Mouse (Mus musculus) forebrain, embryonic 10.5 days (tissue): ENCODE data around the gene Abl2. TPM values are rescaled to one million over a fixed set of nuclear protein-coding genes. Genes with fewer than 3 reads are reported as not detected.

Experiments used
- DNase-seq: peaks from one replicate; pipeline ENCODE4 v3.0.0-alpha.2; 2017; ENCODE audit warnings: low spot score; ENCODE audit errors: extremely low spot score
- H3K27ac ChIP-seq: fragments of 300-500 bp; sonication (generic); 2 replicates; pipeline ENCODE4 v1.5.1; 2016; ENCODE audit warnings: mild to moderate bottlenecking
- H3K27me3 ChIP-seq: fragments of 300-500 bp; sonication (generic); 2 replicates; pipeline ENCODE4 v1.6.1; 2016; ENCODE audit warnings: mild to moderate bottlenecking; ENCODE audit not compliant: poor library complexity, severe bottlenecking
- H3K36me3 ChIP-seq: fragments of 300-500 bp; sonication (generic); replicated peaks from 2 replicates; pipeline ENCODE4 v1.6.1; 2016; ENCODE audit warnings: mild to moderate bottlenecking, moderate library complexity
- H3K4me1 ChIP-seq: fragments of 300-500 bp; sonication (generic); 2 replicates; pipeline ENCODE4 v1.6.1; 2016
- H3K4me3 ChIP-seq: fragments of 300-500 bp; sonication (generic); 2 replicates; pipeline ENCODE4 v1.5.1; 2016; ENCODE audit warnings: mild to moderate bottlenecking, moderate library complexity
- H3K9me3 ChIP-seq: fragments of 300-500 bp; sonication (generic); 2 replicates; pipeline ENCODE4 v1.6.1; 2016; ENCODE audit warnings: mild to moderate bottlenecking, moderate library complexity
- WGBS: fragments of 180-500 bp; shearing (Covaris S2); methylation state at CpG from one replicate; pipeline ENCODE4 v1.1.7; 2016; 5-methylcytosine and 5-hydroxymethylcytosine counted together
- polyA plus RNA-seq: library from polyadenylated mRNA; unstranded; fragments of >200 nt; fragmentation: Nextera tagmentation; extraction: Ambion mirVana; gene quantifications from 2 replicates; pipeline ENCODE4 v1.2.1, GENCODE M21; 2016

Gene Abl2
- polyA plus RNA-seq, 1 experiment from 2014 or later = 5.0 TPM

GRCm38 (mm10) chr1:156558950-156559640 is 509 bp downstream of the Abl2 start:
- peak overlapping the region; percentile 100 for H3K27ac ChIP-seq
- DNase-seq = peak; percentile 64
- WGBS = under 1% methylated on average over 62 of the region's 66 CpGs
- H3K4me3 ChIP-seq = peak overlapping the region; percentile 98
- H3K27me3 ChIP-seq = no peaks in the 10 kb centered on the region; the same call in 1 of the 2 replicates
- peaks cover 20% of the 10 kb centered on the region for H3K4me1 ChIP-seq
- peaks cover 3% of the 10 kb centered on the region; the same call in 1 of the 2 replicates for H3K36me3 ChIP-seq
- H3K9me3 ChIP-seq = no peaks in the 10 kb centered on the region

- DNase-seq = no peak
- WGBS = 27% methylated on average over 8 of the region's 8 CpGs
Observed at GRCm38 (mm10) chr1:156559641-156560020, 1.0 kb downstream of the Abl2 start.

DNA sequence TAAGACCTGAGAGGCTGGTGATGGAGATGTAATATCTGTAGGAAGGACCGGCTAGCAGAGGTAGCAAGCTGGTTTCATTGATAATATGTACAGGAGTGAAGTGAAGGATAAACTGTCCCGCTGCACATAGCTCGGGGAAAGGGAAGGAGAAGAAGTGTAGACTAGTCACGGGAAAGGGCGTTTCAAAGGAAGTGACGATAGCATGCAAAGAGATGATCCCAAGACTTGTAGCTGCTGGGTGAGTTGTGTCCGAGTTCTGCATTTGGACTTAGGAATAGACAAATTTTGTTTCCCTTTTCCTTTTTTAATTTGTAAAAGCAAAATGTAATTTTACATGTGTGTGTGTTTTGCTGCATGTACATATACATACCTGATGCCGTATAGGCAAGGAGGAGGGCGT is 1.9 kb downstream of the Abl2 start:
- Histone ChIP-seq H3K4me1 (peaks cover 20% of the 10 kb centered on the region), H3K27ac (no peak overlapping the region), H3K36me3 (peaks cover 11% of the 10 kb centered on the region), H3K9me3 (no peaks in the 10 kb centered on the region), H3K27me3 (no peaks in the 10 kb centered on the region; the same call in 1 of the 2 replicates), H3K4me3 (peak overlapping the region; percentile 98)
- no peak for DNase-seq
- 94% methylated on average over 9 of the region's 9 CpGs for WGBS

More at GRCm38 (mm10) chr1:156559641-156560020, 1.0 kb downstream of the Abl2 start:
- Histone ChIP-seq H3K27ac (peak overlapping the region; percentile 100), H3K4me3 (peak overlapping the region; percentile 98), H3K36me3 (peaks cover 3% of the 10 kb centered on the region; the same call in 1 of the 2 replicates), H3K9me3 (no peaks in the 10 kb centered on the region), H3K27me3 (no peaks in the 10 kb centered on the region; the same call in 1 of the 2 replicates), H3K4me1 (peaks cover 20% of the 10 kb centered on the region)

DNA sequence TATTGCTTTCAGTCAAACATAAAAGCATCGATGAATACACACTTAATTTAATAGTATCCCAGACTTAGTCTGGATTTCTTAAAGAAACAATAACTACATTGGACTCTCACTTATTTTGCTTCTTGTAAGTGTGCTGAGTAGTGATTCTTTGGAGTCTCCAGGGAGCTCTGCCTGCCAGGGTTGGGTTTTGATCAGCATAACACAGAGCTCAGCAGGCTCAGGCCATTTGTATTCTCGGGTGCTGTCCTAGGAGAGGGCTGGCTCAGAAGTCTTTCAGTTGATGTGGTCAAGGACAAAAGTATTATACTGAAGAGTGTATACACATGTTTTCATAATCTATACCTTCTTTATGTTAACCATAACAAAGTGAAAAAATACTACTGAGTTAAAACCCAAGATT is 6.7 kb downstream of the Abl2 start:
- Histone ChIP-seq H3K4me1 (peaks cover 4% of the 10 kb centered on the region), H3K9me3 (no peaks in the 10 kb centered on the region), H3K36me3 (peaks cover 17% of the 10 kb centered on the region), H3K4me3 (no peak overlapping the region), H3K27me3 (no peaks in the 10 kb centered on the region), H3K27ac (no peak overlapping the region)
- no peak for DNase-seq
- WGBS = 82% methylated on average over 2 of the region's 2 CpGs

GRCm38 (mm10) chr1:156566132-156566531 is 7.5 kb downstream of the Abl2 start:
- H3K36me3 ChIP-seq = peaks cover 17% of the 10 kb centered on the region
- no peaks in the 10 kb centered on the region for H3K9me3 ChIP-seq
- H3K4me3 ChIP-seq = no peak overlapping the region
- H3K4me1 ChIP-seq = no peaks in the 10 kb centered on the region
- no peaks in the 10 kb centered on the region for H3K27me3 ChIP-seq
- H3K27ac ChIP-seq = no peak overlapping the region
- 96% methylated on average over 3 of the region's 3 CpGs for WGBS
- no peak for DNase-seq

GRCm38 (mm10) chr1:156569615-156570014 is 11.0 kb downstream of the Abl2 start:
- WGBS = 88% methylated on average over 4 of the region's 4 CpGs
- Histone ChIP-seq H3K36me3 (peaks cover 15% of the 10 kb centered on the region), H3K4me1 (no peaks in the 10 kb centered on the region), H3K27me3 (no peaks in the 10 kb centered on the region), H3K9me3 (no peaks in the 10 kb centered on the region), H3K4me3 (no peak overlapping the region), H3K27ac (no peak overlapping the region)
- DNase-seq = no peak

DNA sequence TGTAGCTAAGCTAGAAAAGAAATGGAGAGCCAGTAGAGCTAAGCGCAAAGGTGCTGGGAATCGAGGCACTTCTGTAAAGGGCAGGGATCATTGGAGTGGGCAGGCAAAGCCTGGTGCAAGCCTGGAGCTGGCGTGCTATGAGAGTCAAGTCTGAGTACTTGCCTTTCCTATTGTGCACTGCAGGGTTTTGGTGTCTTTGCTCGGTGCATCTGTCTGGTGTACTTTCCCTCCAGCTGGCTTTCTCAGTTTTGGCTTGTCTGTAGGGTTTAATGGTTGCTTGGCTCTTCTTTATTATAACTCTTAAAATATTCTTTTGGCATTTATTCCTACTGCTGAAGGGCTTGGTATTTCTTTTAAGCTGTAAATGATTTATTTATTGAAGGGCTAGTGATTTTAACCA is 14.4 kb downstream of the Abl2 start:
- H3K4me1 ChIP-seq = no peaks in the 10 kb centered on the region
- H3K27me3 ChIP-seq = no peaks in the 10 kb centered on the region
- H3K9me3 ChIP-seq = no peaks in the 10 kb centered on the region
- no peaks in the 10 kb centered on the region for H3K36me3 ChIP-seq
- no peak overlapping the region for H3K4me3 ChIP-seq
- no peak overlapping the region for H3K27ac ChIP-seq
- WGBS = 89% methylated on average over 4 of the region's 4 CpGs
- no peak for DNase-seq

DNA sequence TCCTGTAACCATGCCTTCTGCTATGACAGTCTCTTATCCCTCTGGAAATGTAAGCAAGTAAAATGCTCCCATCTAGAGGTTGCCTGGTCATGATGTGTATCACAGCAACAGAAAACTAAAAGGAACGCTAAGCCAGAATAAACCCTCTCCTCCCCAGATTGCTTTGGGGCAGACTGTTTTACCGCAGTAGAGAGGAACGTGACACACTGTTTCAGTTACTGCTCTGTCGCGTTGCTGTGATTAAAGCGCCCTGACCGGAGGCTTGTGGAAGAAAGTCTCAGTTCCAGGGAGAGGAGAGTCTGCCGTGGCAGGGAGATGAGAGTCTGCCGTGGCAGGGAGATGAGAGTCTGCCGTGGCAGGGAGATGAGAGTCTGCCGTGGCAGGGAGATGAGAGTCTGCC is 22.6 kb downstream of the Abl2 start:
- Histone ChIP-seq H3K4me3 (no peak overlapping the region), H3K27ac (no peak overlapping the region), H3K9me3 (no peaks in the 10 kb centered on the region), H3K36me3 (no peaks in the 10 kb centered on the region), H3K4me1 (no peaks in the 10 kb centered on the region; the same call in 1 of the 2 replicates), H3K27me3 (no peaks in the 10 kb centered on the region)
- 86% methylated on average over 11 of the region's 11 CpGs for WGBS
- DNase-seq = no peak

GRCm38 (mm10) chr1:156584175-156584574 is 25.6 kb downstream of the Abl2 start:
- Histone ChIP-seq H3K9me3 (peaks cover 6% of the 10 kb centered on the region; the same call in 1 of the 2 replicates), H3K36me3 (peaks cover 6% of the 10 kb centered on the region), H3K4me1 (no peaks in the 10 kb centered on the region; the same call in 1 of the 2 replicates), H3K27ac (no peak overlapping the region), H3K27me3 (no peaks in the 10 kb centered on the region), H3K4me3 (no peak overlapping the region)
- no peak for DNase-seq
- 89% methylated on average over 1 of the region's 1 CpGs for WGBS

DNA sequence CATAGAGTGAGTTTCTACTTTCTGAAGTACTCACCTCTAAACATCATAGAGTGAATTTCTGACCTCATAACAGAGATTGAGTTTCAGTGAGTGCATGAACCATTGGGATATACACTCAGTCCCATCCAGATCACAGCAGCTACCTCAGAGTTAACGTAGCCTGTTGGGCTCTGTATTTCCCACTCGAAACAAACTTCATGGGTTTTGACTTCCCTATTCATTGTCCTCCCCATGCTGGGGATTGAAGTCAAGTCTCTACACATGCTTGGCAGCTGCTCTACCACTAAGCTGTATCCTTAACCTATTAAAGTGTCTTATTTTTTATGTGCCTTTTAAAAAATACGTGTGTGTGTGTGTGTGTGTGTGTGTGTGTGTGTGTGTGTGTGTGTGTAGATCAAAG is 26.9 kb downstream of the Abl2 start:
- H3K36me3 ChIP-seq = peaks cover 7% of the 10 kb centered on the region
- peaks cover 7% of the 10 kb centered on the region; the same call in 1 of the 2 replicates for H3K9me3 ChIP-seq
- H3K4me3 ChIP-seq = no peak overlapping the region
- no peaks in the 10 kb centered on the region for H3K27me3 ChIP-seq
- 82% methylated on average over 3 of the region's 3 CpGs for WGBS
- H3K27ac ChIP-seq = no peak overlapping the region
- no peak for DNase-seq
- no peaks in the 10 kb centered on the region; the same call in 1 of the 2 replicates for H3K4me1 ChIP-seq

- Histone ChIP-seq H3K9me3 (peaks cover 7% of the 10 kb centered on the region; the same call in 1 of the 2 replicates), H3K27ac (no peak overlapping the region), H3K4me3 (no peak overlapping the region), H3K4me1 (no peaks in the 10 kb centered on the region), H3K36me3 (peaks cover 8% of the 10 kb centered on the region), H3K27me3 (no peaks in the 10 kb centered on the region)
- DNase-seq = no peak
- WGBS = 97% methylated on average over 3 of the region's 3 CpGs
Observed at GRCm38 (mm10) chr1:156589811-156590305, 31.3 kb downstream of the Abl2 start.

DNA sequence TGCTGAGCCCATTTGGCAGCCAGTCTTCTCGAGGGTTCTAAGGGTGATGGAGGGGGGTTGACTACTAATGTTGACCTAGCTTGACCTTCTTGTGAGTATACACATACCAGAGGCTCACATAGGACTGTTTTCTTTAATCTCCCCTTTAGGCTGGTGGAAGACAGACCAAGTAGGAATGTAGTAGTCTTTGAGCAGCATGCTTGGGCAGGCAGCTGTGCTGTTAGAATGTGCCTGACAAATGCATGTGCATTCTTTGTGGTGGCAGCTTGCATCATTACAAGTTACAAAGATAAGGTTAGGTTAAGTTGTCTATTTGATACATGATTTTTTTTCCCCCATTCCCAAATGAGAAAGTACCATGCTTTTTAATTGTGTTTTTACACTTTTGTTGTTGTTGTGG is 31.8 kb downstream of the Abl2 start:
- H3K27ac ChIP-seq = no peak overlapping the region
- no peak overlapping the region for H3K4me3 ChIP-seq
- DNase-seq = no peak
- H3K4me1 ChIP-seq = no peaks in the 10 kb centered on the region
- WGBS = 34% methylated on average over 1 of the region's 1 CpGs
- peaks cover 7% of the 10 kb centered on the region; the same call in 1 of the 2 replicates for H3K9me3 ChIP-seq
- H3K36me3 ChIP-seq = peaks cover 10% of the 10 kb centered on the region
- no peaks in the 10 kb centered on the region for H3K27me3 ChIP-seq

DNA sequence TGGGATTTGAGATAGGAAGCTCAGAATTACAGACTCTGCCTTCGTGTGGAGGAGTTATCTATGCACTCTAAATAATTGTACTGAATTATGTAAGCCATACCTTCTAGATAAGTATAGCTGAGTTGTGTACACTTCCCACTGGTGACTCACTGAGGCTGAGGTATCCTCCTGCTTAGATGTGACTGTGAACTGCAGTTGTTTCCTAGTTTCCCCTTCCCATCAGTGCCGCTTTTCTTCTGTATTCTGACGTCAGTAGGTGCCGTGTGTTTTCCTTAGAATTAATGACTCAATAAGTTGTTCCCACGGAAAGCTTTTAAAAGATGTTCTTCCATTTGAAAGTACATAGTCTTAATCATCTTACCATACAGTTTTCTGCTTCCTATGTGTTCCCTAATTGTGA is 34.7 kb downstream of the Abl2 start:
- H3K9me3 ChIP-seq = peaks cover 7% of the 10 kb centered on the region; the same call in 1 of the 2 replicates
- no peaks in the 10 kb centered on the region for H3K27me3 ChIP-seq
- 93% methylated on average over 5 of the region's 5 CpGs for WGBS
- peaks cover 16% of the 10 kb centered on the region for H3K36me3 ChIP-seq
- no peak overlapping the region for H3K27ac ChIP-seq
- no peak for DNase-seq
- no peak overlapping the region for H3K4me3 ChIP-seq
- H3K4me1 ChIP-seq = no peaks in the 10 kb centered on the region
